Mouse (Mus musculus): Measurements from ENCODE around the gene Galnt16. TPM values are rescaled to one million over a fixed set of nuclear protein-coding genes. Genes with fewer than 3 reads are reported as not detected.

Galnt16 gene
- 1 to 10 TPM; 7.1 to 8.8 TPM for total RNA-seq (2021)
- long read RNA-seq, experiment 1, partial matches to known transcripts: 0 of 2 reads
- long read RNA-seq, experiment 1, other reads (novel, unspliced or antisense): 0 of 2 reads
- long read RNA-seq, experiment 2, partial matches to known transcripts: 0 of 1 reads
- long read RNA-seq, experiment 2, other reads (novel, unspliced or antisense): 0 of 1 reads

DNA sequence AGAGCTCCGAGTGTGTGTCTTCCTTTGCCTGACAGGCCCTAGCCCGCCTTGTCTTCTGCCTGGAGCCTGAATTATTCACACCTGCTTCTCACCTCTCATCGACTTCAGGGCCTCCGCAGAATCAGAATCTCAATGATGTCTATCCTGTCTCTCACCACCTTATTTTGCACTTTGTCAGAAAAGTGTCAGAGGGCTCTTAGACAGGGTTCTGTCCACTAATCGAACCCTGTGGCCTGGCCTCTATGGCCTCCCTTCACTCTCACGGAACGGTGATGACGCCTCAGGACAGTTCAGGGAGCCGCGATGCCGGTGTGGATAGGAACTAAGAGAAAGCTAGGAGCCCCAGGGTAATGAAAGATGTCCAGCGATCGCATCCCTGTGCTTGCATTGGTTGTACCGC, at the start of gene Galnt16:
Gene Galnt16, plus strand, starts transcription at position 301 of the 400 bp plus-strand sequence.
- DNase-seq: no peak

DNA sequence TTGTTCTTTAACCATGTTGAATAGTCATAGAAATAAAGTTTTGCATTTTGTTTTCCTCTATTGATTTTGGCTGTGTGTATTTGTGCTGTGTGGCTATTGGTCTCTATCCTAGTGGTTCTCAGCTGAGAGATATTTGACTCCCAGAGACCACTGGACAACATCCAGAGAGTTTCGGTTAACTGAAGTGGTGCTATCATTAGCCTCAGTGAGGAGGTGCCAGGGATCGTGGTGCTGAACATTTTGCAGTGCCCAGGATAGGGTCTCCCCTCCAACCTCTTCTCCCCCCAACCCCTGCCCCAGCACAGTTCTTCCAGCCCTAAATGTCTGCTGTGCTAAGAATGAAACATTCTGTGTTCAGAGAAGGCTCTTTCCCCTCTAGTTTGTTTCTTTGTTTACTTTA, 47.9 kb upstream of the Galnt16 start:
- DNase-seq: no peak

DNA sequence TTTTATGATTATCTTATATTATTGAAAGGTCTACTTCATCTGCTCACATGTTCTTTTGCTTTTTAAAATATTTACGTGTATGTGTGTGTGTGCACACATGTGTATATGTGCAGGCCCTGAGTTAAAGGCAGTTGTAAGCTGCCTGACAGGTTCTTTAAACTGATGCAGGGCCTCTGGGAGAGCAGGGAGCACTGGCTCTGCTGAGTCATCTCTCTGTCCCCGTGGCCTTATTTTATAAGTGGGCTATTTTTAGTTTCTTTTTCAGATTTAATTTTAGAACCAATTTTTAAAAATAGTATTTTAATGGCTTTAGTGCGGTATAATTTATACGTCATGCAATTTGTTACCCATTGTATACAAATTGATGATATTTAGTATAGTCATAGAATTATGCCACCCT, 46.2 kb upstream of the Galnt16 start:
- DNase-seq: peak; percentile 10

DNA sequence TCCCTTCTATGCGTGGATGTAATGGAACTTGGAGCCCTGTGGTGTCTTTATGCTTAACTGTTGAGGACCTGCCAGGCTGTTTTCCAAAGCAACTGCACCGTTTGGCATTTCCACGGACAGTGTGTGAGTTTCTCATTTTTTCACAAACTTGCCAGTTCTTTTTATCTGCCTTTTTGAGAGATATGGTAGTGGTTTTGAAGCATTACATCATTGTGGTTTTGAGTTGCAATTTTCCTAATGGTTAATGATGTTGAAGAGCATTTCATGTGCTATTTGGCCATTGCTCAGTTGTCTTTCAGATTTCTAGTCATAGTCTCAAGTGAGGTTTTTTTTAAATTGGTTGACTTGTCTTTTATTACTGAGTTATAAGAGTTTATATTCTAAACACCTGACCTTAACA, 44.3 kb upstream of the Galnt16 start:
- no peak for DNase-seq

DNA sequence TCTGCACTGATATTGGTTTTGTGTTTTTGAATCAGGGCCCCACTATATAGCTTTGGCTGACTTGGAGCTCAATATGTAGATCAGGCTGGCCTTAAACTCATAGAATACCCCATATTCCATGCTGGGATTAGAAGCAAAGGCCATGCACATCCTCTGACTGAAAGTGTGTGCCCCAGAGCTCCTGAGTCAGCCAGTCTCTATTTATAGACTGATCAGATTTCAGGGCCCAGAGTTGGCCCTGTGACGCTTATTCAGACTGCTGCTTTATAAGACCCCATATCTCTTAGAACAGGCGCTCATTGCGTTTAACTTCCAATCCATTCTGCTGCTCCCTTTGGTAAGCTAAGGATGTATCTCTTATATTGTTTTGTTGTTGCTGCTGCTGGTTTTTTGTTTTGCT, 38.1 kb upstream of the Galnt16 start:
- no peak for DNase-seq

DNA sequence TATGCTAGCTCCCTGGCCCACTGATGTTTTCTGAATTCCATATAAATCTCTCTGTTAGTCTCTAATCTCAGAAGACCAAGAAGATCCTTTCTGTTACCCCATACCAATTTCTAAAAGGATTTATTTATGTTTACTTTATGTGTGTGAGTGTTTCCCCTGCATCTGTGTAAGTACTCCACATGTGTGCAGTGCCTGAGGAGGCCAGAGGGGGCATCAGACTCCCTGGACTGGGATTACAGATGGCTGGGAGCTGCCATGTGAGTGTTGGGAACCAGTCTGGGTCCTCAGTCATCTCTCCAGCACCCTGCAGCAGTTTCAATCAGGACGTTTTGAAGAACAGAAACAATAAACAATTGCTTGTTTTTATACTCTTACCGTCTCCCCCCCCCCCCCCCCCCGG, 34.7 kb upstream of the Galnt16 start:
- no peak for DNase-seq

DNA sequence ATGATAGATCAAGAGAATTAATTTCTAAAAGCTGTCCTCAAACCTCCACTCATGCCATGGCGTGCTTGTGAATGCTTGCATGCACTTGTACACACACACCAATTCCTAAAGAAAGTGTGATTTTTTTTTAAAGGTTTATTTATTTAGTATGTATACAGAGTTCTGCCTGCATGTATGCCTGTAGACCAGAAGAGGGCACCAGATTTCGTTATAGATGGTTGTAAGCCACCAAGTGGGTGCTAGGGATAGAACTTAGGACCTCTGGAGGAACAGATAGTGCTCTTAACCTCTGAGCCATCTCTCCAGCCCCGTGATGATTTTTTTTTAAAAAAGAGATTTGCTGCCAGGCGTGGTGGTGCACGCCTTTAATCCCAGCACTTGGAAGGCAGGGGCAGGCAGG, 24.8 kb upstream of the Galnt16 start:
- no peak for DNase-seq

DNA sequence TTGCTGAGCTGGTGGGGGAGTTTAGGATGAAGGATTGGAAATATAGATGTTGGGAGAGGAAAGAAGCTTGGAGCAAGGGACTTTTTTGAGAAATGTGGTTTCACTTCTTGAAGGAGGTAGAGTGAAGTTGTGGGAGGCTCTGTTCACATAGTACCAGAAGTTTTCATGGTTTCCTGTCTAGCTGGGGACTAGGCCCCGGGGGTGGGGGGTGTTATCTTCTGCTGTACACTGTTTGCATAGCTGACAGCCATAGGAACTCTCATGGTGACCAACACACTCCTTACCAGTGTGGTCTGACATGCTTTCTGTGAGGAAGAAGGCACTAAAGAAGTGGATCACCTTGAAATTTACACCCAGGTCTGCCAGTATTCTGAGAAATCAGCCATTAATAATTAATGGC, 22.4 kb upstream of the Galnt16 start:
- DNase-seq: no peak

DNA sequence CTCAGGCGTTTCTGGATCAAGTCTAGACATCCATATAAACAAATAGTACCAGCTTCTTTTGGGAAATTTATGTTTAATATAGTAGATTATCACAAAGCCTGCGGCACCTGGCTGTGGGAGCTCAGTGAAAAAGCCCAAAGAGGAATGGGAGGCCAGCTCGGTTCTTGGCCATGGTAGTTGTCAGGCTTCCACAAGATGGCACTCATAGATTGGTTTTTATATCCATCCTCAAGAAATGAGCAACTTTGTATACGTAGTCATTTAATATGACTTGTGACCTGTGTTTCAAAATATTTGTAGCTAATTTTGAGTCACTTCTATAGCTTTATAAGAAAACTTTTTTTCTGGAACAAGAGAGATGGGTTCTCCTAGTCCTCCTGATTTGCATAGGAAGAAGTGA, 19.7 kb upstream of the Galnt16 start:
- no peak for DNase-seq

DNA sequence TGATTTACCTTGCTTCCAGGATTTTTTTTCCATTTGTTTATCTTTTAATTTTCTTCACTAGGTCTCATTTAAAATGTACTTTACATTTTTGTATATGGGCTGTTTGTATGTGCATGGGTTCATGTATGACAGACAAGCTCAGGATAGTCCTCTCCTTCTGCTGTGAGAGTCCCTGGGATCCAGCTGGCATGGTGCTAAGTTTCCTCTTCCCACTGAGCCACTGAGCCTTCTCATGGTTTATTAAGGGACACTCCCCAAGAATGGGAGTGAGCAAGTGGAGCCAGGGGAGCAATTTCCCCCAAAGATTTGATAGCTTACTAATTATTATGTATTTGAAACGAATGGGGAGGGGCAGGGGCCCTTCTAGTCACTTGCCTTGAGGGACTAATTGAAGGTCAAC, 17.6 kb upstream of the Galnt16 start:
- no peak for DNase-seq

DNA sequence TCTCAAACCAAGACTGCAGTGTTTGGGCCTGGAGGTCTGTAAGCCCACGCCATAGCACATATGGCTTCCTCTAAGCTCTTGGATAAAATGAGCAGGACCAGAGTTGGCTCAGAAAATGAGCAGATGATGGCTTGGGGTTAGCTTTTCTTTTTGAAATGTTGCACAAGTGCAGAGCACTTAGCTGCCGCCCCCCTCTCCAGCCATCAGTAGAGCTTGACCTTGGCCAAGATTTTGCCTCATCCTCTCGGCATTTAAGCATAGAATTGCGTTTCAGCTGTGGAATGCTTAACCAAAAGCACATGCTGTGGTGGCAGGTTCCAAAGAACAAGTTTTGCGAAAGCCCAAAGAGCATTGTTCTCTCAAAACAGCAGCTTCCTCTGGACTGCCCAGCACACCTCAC, 13.4 kb upstream of the Galnt16 start:
- peak; percentile 13 to 37 for DNase-seq

DNA sequence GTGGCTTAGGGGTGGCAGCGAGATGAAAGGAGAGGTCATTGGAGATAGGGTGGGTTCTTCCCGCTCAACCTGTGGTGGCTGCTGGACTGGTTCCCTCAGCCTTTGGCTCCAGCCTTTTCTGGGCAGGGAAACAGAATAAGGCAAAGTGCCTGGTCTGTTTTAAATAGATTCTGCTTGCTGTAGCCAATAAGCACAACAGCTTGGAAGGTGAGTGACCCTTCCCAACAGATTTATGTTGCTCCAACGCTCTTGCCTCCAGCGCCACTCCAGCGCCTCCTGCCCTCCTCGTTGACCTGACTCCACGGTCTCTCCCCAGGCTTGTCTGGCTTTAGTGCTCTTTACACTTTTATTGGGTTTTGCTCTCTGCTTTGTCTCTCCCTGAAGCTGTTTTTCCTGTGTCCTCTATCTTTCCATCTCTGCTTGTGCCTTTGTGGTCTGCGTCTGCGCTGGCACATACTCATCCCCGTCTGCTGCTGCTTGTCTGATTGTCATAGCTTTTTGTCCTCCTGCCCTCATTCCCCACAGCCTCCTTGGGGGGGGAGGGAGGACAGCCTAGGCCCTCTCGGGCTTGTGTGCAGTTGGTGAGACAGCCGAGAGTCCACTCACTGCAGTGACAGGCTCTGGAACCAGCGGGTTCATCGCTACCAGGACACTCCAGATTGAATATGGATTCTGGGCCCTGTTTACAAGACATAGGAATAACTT, 10.9 kb upstream of the Galnt16 start:
- no peak for DNase-seq

DNA sequence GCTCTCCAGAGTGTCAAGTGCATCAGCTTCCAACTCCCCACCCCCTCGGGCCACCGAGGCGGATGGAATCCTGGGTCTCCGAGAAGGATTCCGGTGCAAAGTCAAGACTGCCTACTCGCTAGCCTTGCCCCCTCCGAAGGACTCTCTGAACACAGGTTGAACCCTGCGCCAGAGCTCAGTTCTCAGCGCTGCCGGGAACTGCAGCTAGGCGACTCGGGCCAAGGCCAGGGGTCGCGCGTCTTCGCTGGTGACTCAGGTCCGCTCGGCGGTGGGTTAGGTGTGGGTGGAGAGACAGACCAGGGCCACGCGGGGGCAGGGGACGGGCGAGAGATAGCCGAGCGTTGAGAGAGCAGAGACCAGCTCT, 298 bp downstream of the Galnt16 start:
- DNase-seq: peak in 1 of 2 experiments; percentile 37

DNA sequence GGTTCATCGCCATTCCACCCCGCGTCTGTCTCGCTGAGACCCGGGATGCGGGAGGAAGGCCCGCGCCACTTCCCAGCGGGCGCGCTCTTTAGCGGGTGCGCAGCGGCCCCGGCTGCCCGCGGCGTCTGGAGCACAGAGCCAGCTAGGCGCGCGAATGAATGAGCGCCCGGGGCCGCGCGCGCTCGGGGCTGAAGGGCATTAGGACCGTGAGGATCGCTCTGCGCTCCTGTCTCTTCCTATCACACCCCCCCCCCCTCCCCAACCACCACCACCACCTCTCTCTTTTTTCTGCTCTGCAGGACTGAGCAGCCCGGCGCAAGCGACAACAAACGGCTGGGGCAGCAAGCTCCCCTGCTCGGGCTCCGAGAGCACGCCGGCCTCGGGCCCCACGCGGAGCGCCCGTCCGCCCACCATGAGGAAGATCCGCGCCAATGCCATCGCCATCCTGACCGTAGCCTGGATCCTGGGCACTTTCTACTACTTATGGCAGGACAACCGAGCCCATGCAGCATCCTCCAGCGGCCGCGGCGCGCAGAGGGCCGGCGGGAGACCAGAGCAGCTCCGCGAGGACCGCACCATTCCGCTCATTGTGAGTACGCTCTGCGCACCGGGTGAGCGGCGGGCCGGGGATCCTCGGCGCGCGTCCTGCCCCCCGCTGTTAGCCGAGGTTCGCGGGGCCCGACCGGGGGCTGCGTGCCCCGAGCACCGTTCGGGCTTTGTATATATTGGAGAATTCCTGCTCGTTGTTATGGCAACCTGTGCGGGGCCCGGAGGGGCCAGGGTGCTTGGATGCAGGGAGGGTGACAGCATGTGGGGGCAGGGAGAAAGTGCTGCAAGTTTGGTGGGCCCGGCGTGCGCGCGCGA, 912 bp downstream of the Galnt16 start:
- peak; percentile 35 to 41 for DNase-seq

DNA sequence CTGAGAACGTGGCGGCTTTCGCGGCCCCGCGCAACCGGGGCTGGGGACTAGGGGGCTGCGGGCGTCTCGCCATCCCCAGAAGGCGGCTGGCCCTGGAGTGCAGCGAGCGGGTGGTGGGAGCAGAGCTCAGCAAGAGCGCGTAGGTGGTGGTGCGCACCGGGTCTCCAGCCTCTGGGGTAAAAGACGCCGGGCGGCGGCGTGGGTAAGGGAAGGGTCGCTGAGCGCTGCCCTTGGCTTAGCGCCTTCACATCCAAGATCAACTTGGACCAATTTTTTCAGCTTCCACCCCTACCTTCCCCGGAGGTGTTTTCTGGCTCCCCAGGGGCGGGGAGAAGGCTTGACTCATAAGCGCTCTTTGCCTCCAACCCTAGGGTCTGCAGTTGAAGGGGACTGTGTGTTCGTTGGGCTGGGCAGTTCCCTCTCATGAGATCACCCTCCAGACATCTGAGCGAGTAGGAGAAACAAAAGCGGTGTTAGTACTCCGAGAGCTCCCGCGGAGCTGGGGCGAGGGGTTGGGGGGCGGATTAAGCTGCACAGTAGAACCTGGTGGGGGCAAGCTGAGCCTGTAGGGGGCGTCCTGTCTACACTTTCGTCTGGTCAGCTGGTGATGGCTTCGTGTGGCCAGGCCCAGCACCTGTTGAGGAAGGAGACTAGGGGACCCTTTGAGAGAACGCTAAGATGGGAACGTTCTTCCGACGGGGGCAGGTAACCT, 1.7 kb downstream of the Galnt16 start:
- DNase-seq: peak; percentile 20 to 39

DNA sequence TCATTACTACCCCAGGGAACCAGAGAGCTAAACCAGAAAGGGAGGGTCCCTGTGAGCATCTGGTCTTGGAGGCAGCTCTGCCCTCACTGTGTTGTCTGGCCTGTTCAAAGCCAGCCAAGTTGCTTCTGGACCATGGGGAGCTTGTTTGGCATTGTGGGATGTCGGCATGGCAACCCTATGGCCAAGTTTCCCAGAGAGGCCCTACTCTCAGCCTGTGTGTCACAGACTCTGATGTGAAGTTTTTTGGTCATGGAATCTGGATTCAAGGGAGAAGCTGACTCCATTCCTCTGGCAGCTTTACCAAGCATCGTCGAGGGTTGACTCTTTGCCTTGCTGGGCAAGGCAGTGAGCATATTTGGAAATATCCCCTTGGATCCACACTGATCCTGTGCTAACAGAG, 3.9 kb downstream of the Galnt16 start:
- DNase-seq: no peak

DNA sequence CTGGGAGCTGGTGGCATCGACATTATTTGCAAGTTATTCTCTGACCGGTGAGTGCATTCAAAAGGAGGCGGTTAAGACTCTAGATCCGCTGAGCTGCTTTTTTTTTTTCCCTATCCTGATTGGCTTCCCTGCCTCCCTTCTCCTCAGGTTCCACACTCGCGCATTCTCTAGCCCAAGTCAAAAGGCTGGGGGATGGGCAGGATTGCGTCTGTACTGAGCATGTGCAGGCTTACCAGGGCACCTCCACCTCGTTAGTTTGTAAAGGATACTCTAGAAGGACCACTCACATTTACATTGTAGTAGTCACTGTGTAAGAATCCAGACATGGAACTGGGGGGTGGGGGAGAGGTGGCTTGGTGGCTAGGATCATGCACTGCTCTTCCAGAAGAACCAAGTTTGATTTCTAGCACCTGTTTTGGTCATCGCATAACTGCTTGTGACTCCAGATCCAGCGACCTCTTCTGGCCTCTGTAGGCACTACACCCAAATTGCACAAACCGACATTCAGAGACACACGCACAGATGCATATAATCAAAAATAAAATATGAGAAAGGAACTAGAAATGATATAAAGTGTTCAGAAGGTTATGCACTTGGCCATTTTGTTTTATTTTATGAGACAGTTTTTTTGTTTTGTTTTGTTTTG, 6.3 kb downstream of the Galnt16 start:
- DNase-seq: no peak

DNA sequence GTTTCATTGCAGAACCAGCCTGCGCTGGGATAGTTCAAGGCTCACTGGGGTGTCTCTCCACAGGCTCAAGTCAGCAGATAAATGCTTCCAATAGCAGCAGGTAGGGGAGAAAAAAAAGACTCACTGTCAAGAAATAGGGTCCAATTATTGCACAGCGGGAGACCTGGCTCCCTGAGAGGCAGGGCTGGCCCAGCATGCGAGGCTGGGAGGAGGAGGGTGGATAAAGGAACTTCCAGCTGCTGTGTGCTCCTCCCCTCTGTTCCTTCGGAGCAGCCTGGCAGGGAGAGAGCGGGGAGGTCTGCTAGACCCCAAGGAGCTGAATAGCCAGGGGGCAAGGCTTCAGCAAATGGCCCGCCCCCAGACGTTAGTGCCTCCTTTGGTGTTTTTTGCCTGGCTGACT, 7.4 kb downstream of the Galnt16 start:
- no peak for DNase-seq

DNA sequence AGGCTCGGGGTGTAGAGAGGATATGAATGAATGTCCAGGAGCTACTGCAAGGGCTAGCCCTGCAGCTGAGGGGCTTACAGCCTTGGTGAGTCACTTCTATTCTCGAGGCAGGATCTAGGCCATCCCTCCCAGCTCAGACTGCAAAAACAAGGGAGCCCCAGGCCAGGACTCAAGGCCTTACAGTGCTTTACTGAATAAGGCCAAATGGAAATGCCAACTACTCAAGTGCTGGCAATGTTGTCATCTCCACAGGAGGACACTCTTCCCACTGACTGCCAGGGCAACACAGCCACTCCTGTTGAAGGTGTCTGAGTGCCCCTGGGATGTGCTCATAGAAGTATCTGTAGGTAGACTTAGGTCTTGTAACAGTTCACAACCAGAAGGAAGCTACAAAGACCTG, 8.4 kb downstream of the Galnt16 start:
- peak; percentile 11 to 37 for DNase-seq

DNA sequence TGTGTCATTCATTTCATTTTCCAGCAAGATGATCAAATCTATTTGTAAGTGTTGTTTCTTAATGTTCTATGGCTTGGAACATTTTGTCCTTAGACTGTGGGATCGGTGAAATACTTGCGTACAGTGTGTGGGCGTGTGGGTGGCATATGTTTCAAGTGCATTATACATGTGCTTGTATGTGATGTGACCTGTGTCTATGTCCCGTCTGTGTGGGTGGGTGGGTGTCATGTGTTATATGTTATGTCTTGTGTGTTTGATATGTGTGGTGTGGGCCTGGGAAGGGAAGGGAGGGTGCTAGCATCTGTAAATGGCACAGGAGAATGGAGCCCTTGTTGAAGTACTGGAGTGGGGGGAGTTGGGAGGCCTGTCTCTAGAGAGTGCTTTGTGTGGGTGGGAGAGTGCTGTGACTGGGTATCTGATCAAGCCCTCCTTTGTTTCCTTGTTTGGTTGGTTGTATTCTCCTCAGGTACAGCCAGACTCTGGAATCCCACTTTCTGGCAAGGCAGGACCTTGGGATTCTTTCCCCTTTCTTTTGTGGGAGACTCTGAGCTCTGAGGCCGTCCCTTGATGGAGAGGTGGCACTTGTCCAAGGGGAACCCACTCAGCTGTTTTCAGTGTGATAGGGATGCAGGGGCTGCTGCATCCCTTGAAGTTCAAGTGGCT, 9.8 kb downstream of the Galnt16 start:
- no peak for DNase-seq

DNA sequence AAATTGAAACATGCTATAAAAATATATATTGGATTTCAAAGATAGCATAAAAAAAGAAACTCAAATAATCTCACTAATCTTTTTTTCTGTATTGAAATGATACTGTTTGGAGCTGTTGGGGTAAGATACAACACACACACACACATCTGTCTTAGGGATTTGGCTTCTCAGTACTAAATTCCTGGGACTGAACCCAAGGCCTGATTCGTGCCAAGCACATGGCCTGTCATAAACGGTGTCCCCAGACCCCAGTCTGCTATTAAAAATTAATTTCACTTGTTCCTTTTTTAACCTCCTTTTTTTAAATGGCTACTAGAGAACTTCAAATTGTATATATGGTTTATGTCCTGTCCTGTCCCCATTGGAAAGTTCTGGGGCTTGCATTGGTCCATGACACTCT, 12.0 kb downstream of the Galnt16 start:
- peak in 1 of 2 experiments; percentile 10 for DNase-seq

DNA sequence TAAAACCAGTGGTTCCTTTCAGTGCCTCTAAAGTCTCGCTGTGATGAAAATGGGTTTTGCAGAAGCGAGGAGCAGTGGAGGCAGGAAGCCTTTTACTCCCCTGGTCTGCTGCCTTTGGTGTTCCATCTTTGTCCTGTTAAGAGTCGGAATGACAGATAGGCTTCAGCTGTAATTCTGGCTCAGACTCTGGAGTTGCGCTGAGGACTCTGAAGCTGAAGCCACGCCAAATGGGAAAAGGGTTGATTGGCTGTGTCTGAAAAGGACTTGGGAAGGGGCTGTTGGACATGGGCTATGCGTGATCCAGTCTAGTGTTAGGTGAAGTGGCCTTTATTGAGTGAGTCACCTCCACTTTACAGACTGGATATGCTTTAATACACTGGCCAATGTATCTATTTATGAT, 12.6 kb downstream of the Galnt16 start:
- no peak for DNase-seq
